Mouse (Mus musculus): ENCODE measurements around the gene Ptgs2. TPM values are rescaled to one million over a fixed set of nuclear protein-coding genes. Genes with fewer than 3 reads are reported as not detected.

The Ptgs2 gene
- 4.0 and 4.7 TPM in 2 replicates for polyA plus RNA-seq (2015; fragmentation: Nextera tagmentation; extraction: Ambion mirVana)

GRCm38 (mm10) chr1:150099790-150100333 lies at the start of gene Ptgs2:
Gene Ptgs2 (plus strand): TSS chr1:150100031.

Small RNA genes lying within 50 kb of the gene (microRNA-seq; reads per million reads assigned to microRNA genes)
- gene Gm44329 = not detected

Other genes starting within 250 kb of the Ptgs2 start
- gene Pla2g4a, start 138.7 kb upstream of the Ptgs2 start, polyA plus RNA-seq (2015; fragmentation: Nextera tagmentation; extraction: Ambion mirVana) = 61.0 and 67.1 TPM in 2 replicates
- not detected in 2 replicates for gene Pdc, start 219.4 kb downstream of the Ptgs2 start, polyA plus RNA-seq (2015; fragmentation: Nextera tagmentation; extraction: Ambion mirVana)

Measured in urinary bladder, postnatal 0 days (tissue).